Mouse (Mus musculus) neural tube, embryonic 13.5 days (tissue): ENCODE measurements at regions not wholly inside any gene's neighbourhood (a gene's known extent, or its start where the extent isn't known, plus 50 kb on each side); places are given as distances from the start of the nearest gene placed in this dataset.

Source experiments
- ATAC-seq: fragments of 200-750 bp; cut with Nextera tagmentation; 2 replicates; pipeline ENCODE4 v1.8.0; 2017; ENCODE audit warnings: low read depth, mild to moderate bottlenecking, moderate TSS enrichment, moderate library complexity
- H3K27ac ChIP-seq: fragments of 300-500 bp; sonication (generic); replicated peaks from 2 replicates; pipeline ENCODE4 v1.5.1; 2015; ENCODE audit warnings: moderate library complexity, mild to moderate bottlenecking, inconsistent platforms
- H3K27me3 ChIP-seq: fragments of 300-500 bp; sonication (generic); 2 replicates; pipeline ENCODE4 v1.6.1; 2015; ENCODE audit warnings: mild to moderate bottlenecking, inconsistent platforms
- H3K36me3 ChIP-seq: fragments of 300-500 bp; sonication (generic); 2 replicates; pipeline ENCODE4 v1.6.1; 2015; ENCODE audit warnings: mild to moderate bottlenecking, inconsistent platforms
- H3K4me1 ChIP-seq: fragments of 300-500 bp; sonication (generic); replicated peaks from 2 replicates; pipeline ENCODE4 v1.6.1; 2015; ENCODE audit warnings: inconsistent platforms
- H3K4me2 ChIP-seq: fragments of 300-500 bp; sonication (generic); 2 replicates; pipeline ENCODE4 v1.6.1; 2015; ENCODE audit warnings: inconsistent platforms, mild to moderate bottlenecking, moderate library complexity
- H3K4me3 ChIP-seq: fragments of 300-500 bp; sonication (generic); 2 replicates; pipeline ENCODE4 v1.5.1; 2015; ENCODE audit warnings: mild to moderate bottlenecking, inconsistent platforms
- H3K9ac ChIP-seq: fragments of 300-500 bp; sonication (generic); 2 replicates; pipeline ENCODE4 v1.6.1; 2015; ENCODE audit warnings: moderate library complexity, mild to moderate bottlenecking, inconsistent platforms
- H3K9me3 ChIP-seq: fragments of 300-500 bp; sonication (generic); 2 replicates; pipeline ENCODE4 v1.6.1; 2016; ENCODE audit warnings: inconsistent platforms
- WGBS: fragments of 180-500 bp; shearing (Covaris S2); methylation state at CpG from one replicate; pipeline ENCODE4 v1.1.7; 2015; 5-methylcytosine and 5-hydroxymethylcytosine counted together

- Histone ChIP-seq H3K36me3 (no peaks in the 10 kb centered on the region), H3K27ac (no peak overlapping the region), H3K4me2 (no peak overlapping the region), H3K4me1 (0 out of 2 replicates have a peak, but pooled peaks cover 6% of the 10 kb centered on the region), H3K27me3 (no peaks in the 10 kb centered on the region), H3K9me3 (no peaks in the 10 kb centered on the region), H3K4me3 (no peak overlapping the region), H3K9ac (no peak overlapping the region)
- no peak for ATAC-seq
- WGBS = 96% methylated on average over 1 of the region's 1 CpGs
Measured at GRCm38 (mm10) chr12:15702137-15702536, 114.6 kb downstream of the Trib2 start.

GRCm38 (mm10) chr12:15698829-15699228 lies 117.9 kb downstream of the Trib2 start:
- H3K36me3 ChIP-seq = no peaks in the 10 kb centered on the region
- WGBS = 32% methylated on average over 4 of the region's 4 CpGs
- H3K27ac ChIP-seq = no peak overlapping the region
- no peak overlapping the region for H3K4me2 ChIP-seq
- no peak overlapping the region for H3K4me3 ChIP-seq
- no peaks in the 10 kb centered on the region for H3K27me3 ChIP-seq
- H3K9ac ChIP-seq = no peak overlapping the region
- no peak for ATAC-seq
- no peaks in the 10 kb centered on the region for H3K9me3 ChIP-seq
- no peaks in the 10 kb centered on the region for H3K4me1 ChIP-seq

- 77% methylated on average over 6 of the region's 6 CpGs for WGBS
- H3K4me3 ChIP-seq = no peak overlapping the region
- no peak overlapping the region for H3K27ac ChIP-seq
- no peaks in the 10 kb centered on the region for H3K4me1 ChIP-seq
- H3K36me3 ChIP-seq = no peaks in the 10 kb centered on the region
- no peak overlapping the region for H3K9ac ChIP-seq
- H3K9me3 ChIP-seq = no peaks in the 10 kb centered on the region
- no peak overlapping the region for H3K4me2 ChIP-seq
- H3K27me3 ChIP-seq = no peaks in the 10 kb centered on the region
- no peak for ATAC-seq
Measured at GRCm38 (mm10) chr12:15698042-15698771, 118.5 kb downstream of the Trib2 start.

GRCm38 (mm10) chr12:15688342-15688741 lies 128.4 kb downstream of the Trib2 start:
- Histone ChIP-seq H3K9me3 (no peaks in the 10 kb centered on the region), H3K9ac (no peak overlapping the region), H3K4me2 (no peak overlapping the region), H3K4me3 (no peak overlapping the region), H3K27ac (no peak overlapping the region), H3K27me3 (no peaks in the 10 kb centered on the region), H3K4me1 (no peaks in the 10 kb centered on the region), H3K36me3 (no peaks in the 10 kb centered on the region)
- WGBS = 81% methylated on average over 2 of the region's 2 CpGs
- ATAC-seq = no peak

- no peaks in the 10 kb centered on the region for H3K27me3 ChIP-seq
- no peak for ATAC-seq
- WGBS = 88% methylated on average over 5 of the region's 5 CpGs
- no peak overlapping the region for H3K4me3 ChIP-seq
- H3K4me2 ChIP-seq = no peak overlapping the region
- no peaks in the 10 kb centered on the region for H3K9me3 ChIP-seq
- H3K9ac ChIP-seq = no peak overlapping the region
- H3K4me1 ChIP-seq = no peaks in the 10 kb centered on the region
- H3K27ac ChIP-seq = no peak overlapping the region
- no peaks in the 10 kb centered on the region for H3K36me3 ChIP-seq
Measured at GRCm38 (mm10) chr12:15684311-15684710, 132.4 kb downstream of the Trib2 start.

GRCm38 (mm10) chr12:15681678-15682355 lies 134.9 kb downstream of the Trib2 start:
- H3K4me1 ChIP-seq = no peaks in the 10 kb centered on the region
- WGBS = 80% methylated on average over 5 of the region's 5 CpGs

GRCm38 (mm10) chr12:15676127-15676526 lies 140.6 kb downstream of the Trib2 start:
- Histone ChIP-seq H3K4me2 (no peak overlapping the region), H3K36me3 (no peaks in the 10 kb centered on the region), H3K4me3 (no peak overlapping the region), H3K9ac (no peak overlapping the region), H3K4me1 (no peaks in the 10 kb centered on the region), H3K27me3 (no peaks in the 10 kb centered on the region), H3K27ac (no peak overlapping the region), H3K9me3 (no peaks in the 10 kb centered on the region)
- 87% methylated on average over 3 of the region's 3 CpGs for WGBS
- no peak for ATAC-seq

More at GRCm38 (mm10) chr12:15681678-15682355, 134.9 kb downstream of the Trib2 start:
- no peaks in the 10 kb centered on the region for H3K27me3 ChIP-seq
- no peak for ATAC-seq
- H3K4me3 ChIP-seq = no peak overlapping the region
- no peak overlapping the region for H3K27ac ChIP-seq
- H3K36me3 ChIP-seq = no peaks in the 10 kb centered on the region
- H3K4me2 ChIP-seq = no peak overlapping the region
- no peak overlapping the region for H3K9ac ChIP-seq
- H3K9me3 ChIP-seq = no peaks in the 10 kb centered on the region

- H3K27me3 ChIP-seq = no peaks in the 10 kb centered on the region
- no peaks in the 10 kb centered on the region for H3K9me3 ChIP-seq
- H3K9ac ChIP-seq = no peak overlapping the region
- no peak overlapping the region for H3K27ac ChIP-seq
- H3K4me2 ChIP-seq = no peak overlapping the region
- ATAC-seq = no peak
- H3K4me1 ChIP-seq = no peaks in the 10 kb centered on the region
- H3K36me3 ChIP-seq = no peaks in the 10 kb centered on the region
- 70% methylated on average over 2 of the region's 2 CpGs for WGBS
- no peak overlapping the region for H3K4me3 ChIP-seq
Measured at GRCm38 (mm10) chr12:15659755-15660154, 157.0 kb downstream of the Trib2 start.

- Histone ChIP-seq H3K9ac (no peak overlapping the region), H3K9me3 (no peaks in the 10 kb centered on the region), H3K27ac (no peak overlapping the region), H3K36me3 (no peaks in the 10 kb centered on the region), H3K27me3 (no peaks in the 10 kb centered on the region), H3K4me3 (no peak overlapping the region), H3K4me1 (no peaks in the 10 kb centered on the region), H3K4me2 (no peak overlapping the region)
- WGBS = 72% methylated on average over 2 of the region's 2 CpGs
- no peak for ATAC-seq
Measured at GRCm38 (mm10) chr12:15659332-15659731, 157.4 kb downstream of the Trib2 start.

GRCm38 (mm10) chr12:15657748-15658251 lies 158.9 kb downstream of the Trib2 start:
- 86% methylated on average over 3 of the region's 3 CpGs for WGBS
- Histone ChIP-seq H3K4me3 (no peak overlapping the region), H3K9ac (no peak overlapping the region), H3K4me2 (no peak overlapping the region), H3K4me1 (no peaks in the 10 kb centered on the region), H3K9me3 (no peaks in the 10 kb centered on the region), H3K27me3 (no peaks in the 10 kb centered on the region), H3K27ac (no peak overlapping the region), H3K36me3 (no peaks in the 10 kb centered on the region)
- no peak for ATAC-seq

- Histone ChIP-seq H3K9ac (no peak overlapping the region), H3K4me3 (no peak overlapping the region), H3K36me3 (no peaks in the 10 kb centered on the region), H3K27ac (no peak overlapping the region), H3K4me2 (no peak overlapping the region), H3K27me3 (no peaks in the 10 kb centered on the region), H3K4me1 (no peaks in the 10 kb centered on the region), H3K9me3 (no peaks in the 10 kb centered on the region)
- no peak for ATAC-seq
- WGBS = 92% methylated on average over 4 of the region's 4 CpGs
Measured at GRCm38 (mm10) chr12:15654585-15654984, 162.1 kb downstream of the Trib2 start.

- no peak overlapping the region for H3K9ac ChIP-seq
- H3K9me3 ChIP-seq = no peaks in the 10 kb centered on the region
- no peaks in the 10 kb centered on the region for H3K4me1 ChIP-seq
- 61% methylated on average over 8 of the region's 8 CpGs for WGBS
- ATAC-seq = no peak
- H3K4me2 ChIP-seq = no peak overlapping the region
- H3K4me3 ChIP-seq = no peak overlapping the region
- H3K36me3 ChIP-seq = no peaks in the 10 kb centered on the region
- H3K27ac ChIP-seq = no peak overlapping the region
- no peaks in the 10 kb centered on the region for H3K27me3 ChIP-seq
Measured at GRCm38 (mm10) chr12:15653357-15653763, 163.4 kb downstream of the Trib2 start.
